20 mouse cellular contexts compared by ENCODE assay signal in genomic region chr11:105261601-105262351, GRCm38 (mm10). TPM values are rescaled to one million over a fixed set of nuclear protein-coding genes. Genes with fewer than 3 reads are reported as not detected.
A peak's percentile ranks its signal among the peaks of the same experiment; 100 is the strongest.
DNase-seq lines count a peak whose midpoint lies in the region; ATAC-seq and TF ChIP-seq lines count a peak whose summit lies in the region.
"Had no signal": no experiment of that assay in that cellular context is flagged by ENCODE, and none has a peak within 500 bp of the region (broad histone marks: within the 10 kb centered on the region; RNA-seq: fewer than 3 reads in every experiment).

No protein-coding gene starts in this region.

- H3K9ac ChIP-seq in kidney, postnatal 0 days (ENCODE audit: low read depth, low read length) = no peak overlapping the region
- no peak overlapping the region for H3K9ac ChIP-seq in neural tube, embryonic 14.5 days (replicated peaks; ENCODE audit: low read depth, low read length)
- H3K9ac ChIP-seq: heart, embryonic 13.5 days; hindbrain, embryonic 12.5 days; liver, embryonic 15.5 days; neural tube, embryonic 12.5 days had no signal

- H3K4me2 ChIP-seq in kidney, postnatal 0 days (ENCODE audit: low read length) = no peak overlapping the region
- no peak overlapping the region for H3K4me2 ChIP-seq in neural tube, embryonic 14.5 days (ENCODE audit: low read depth, low read length)
- H3K4me2 ChIP-seq: heart, embryonic 13.5 days; hindbrain, embryonic 12.5 days; liver, embryonic 15.5 days; neural tube, embryonic 12.5 days had no signal

- intact Hi-C loops in left cerebral cortex, postnatal 14 days (cut with DNase I) = no loop called here

- DNase-seq in kidney, postnatal 0 days (ENCODE audit: low spot score) = peak; percentile 18
- no peak for DNase-seq in kidney, postnatal 25 days
- peak; percentile 60 for DNase-seq in embryo, embryonic 11 days
- DNase-seq in forelimb bud, embryonic 11.5 days (ENCODE audit: low read depth, low spot score) = peak; percentile 63
- no peak for DNase-seq in left cerebral cortex, postnatal 14 days (ENCODE audit: low spot score in 2 of 2)
- DNase-seq in left cerebral cortex, adult 11 months (ENCODE audit: low spot score) = no peak
- DNase-seq: adrenal gland, postnatal 25 days; cerebellum, adult 8-10 months; gastrocnemius, postnatal 36 days; kidney, adult 9 months; retina, postnatal 1 day; thymus, adult 18-20 months had no signal

- H3K9me3 ChIP-seq in kidney, postnatal 0 days (replicated peaks; ENCODE audit: low read length) = no peaks in the 10 kb centered on the region
- H3K9me3 ChIP-seq in neural tube, embryonic 14.5 days (ENCODE audit: control insufficient read depth, low read length) = no peaks in the 10 kb centered on the region
- H3K9me3 ChIP-seq: forebrain, embryonic 10.5 days; heart, embryonic 13.5 days; hindbrain, embryonic 12.5 days; liver, embryonic 15.5 days; neural tube, embryonic 12.5 days had no signal

- H3K4me1 ChIP-seq in kidney, postnatal 0 days (replicated peaks; ENCODE audit: insufficient read depth, low read length) = no peaks in the 10 kb centered on the region
- 0 out of 2 replicates have a peak, but pooled peaks cover 3% of the 10 kb centered on the region for H3K4me1 ChIP-seq in neural tube, embryonic 14.5 days (ENCODE audit: control insufficient read depth, insufficient read depth, low read length)
- H3K4me1 ChIP-seq: hindbrain, embryonic 12.5 days; liver, embryonic 15.5 days had no signal

- H3K27ac ChIP-seq in kidney, postnatal 0 days = no peak overlapping the region
- peak overlapping the region; percentile 63; the same call in 1 of the 2 replicates for H3K27ac ChIP-seq in neural tube, embryonic 14.5 days (ENCODE audit: low read depth, low read length)
- H3K27ac ChIP-seq: forebrain, embryonic 10.5 days; heart, embryonic 13.5 days; left cerebral cortex, adult 2 months; liver, embryonic 15.5 days; neural tube, embryonic 12.5 days had no signal

- no peak for ATAC-seq in kidney, postnatal 0 days (replicated peaks; ENCODE audit: low FRiP score, low read depth)
- ATAC-seq in neural tube, embryonic 14.5 days (ENCODE audit: low read depth) = no peak

- 75% methylated on average over 4 of the region's 4 CpGs for WGBS in kidney, postnatal 0 days
- 78% methylated on average over 4 of the region's 4 CpGs for WGBS in neural tube, embryonic 14.5 days

- no peak overlapping the region for H3K4me3 ChIP-seq in kidney, postnatal 0 days (replicated peaks; ENCODE audit: low read depth, low read length)
- H3K4me3 ChIP-seq in neural tube, embryonic 14.5 days (ENCODE audit: low read depth, low read length) = no peak overlapping the region
- H3K4me3 ChIP-seq: forebrain, embryonic 10.5 days; heart, embryonic 13.5 days; hindbrain, embryonic 12.5 days; left cerebral cortex, adult 2 months; liver, embryonic 15.5 days; neural tube, embryonic 12.5 days had no signal

- H3K27me3 ChIP-seq in kidney, postnatal 0 days (ENCODE audit: insufficient read depth, low read length) = no peaks in the 10 kb centered on the region
- H3K27me3 ChIP-seq in neural tube, embryonic 14.5 days (ENCODE audit: control insufficient read depth, insufficient read depth, low read length) = no peaks in the 10 kb centered on the region
- H3K27me3 ChIP-seq: CH12.LX; heart, embryonic 13.5 days; hindbrain, embryonic 12.5 days; liver, embryonic 15.5 days; neural tube, embryonic 12.5 days had no signal

- peaks cover 23% of the 10 kb centered on the region; the same call in 1 of the 2 replicates for H3K36me3 ChIP-seq in kidney, postnatal 0 days (ENCODE audit: insufficient read depth, low read length)
- H3K36me3 ChIP-seq in neural tube, embryonic 14.5 days (ENCODE audit: control insufficient read depth, insufficient read depth, low read length) = peaks cover 9% of the 10 kb centered on the region; the same call in 1 of the 2 replicates

- TF ChIP-seq CTCF in kidney, postnatal 0 days (IDR thresholded peaks at IDR 0.05; ENCODE audit: low read depth) = no peak

RNA-seq across cellular contexts. Expression of gene Mrc2, which starts 30.7 kb away (rescaled TPM):
- 9.5 TPM in 2 replicates for polyA plus RNA-seq in kidney, postnatal 0 days (2015; fragmentation: Nextera tagmentation; extraction: Ambion mirVana)
- polyA plus RNA-seq in neural tube, embryonic 14.5 days (2014; fragmentation: Nextera tagmentation; extraction: Ambion mirVana) = 1.8 and 3.6 TPM in 2 replicates
- 10 to 100 TPM in 1 of 2 experiments, 1 to 10 TPM in 1; 8.9 to 10.1 TPM for total RNA-seq in left cerebral cortex, postnatal 14 days (2021)

Comparison
In these comparisons a context has a peak if more than half of its experiments do, and no peak if none do; other contexts are left out.
1. DNase-seq: peak in kidney, postnatal 0 days (single experiment), embryo, embryonic 11 days (single experiment) and forelimb bud, embryonic 11.5 days (single experiment); none in kidney, postnatal 25 days (0 of 2), left cerebral cortex, postnatal 14 days (0 of 2) and left cerebral cortex, adult 11 months (single experiment).